Mouse (Mus musculus): ENCODE measurements at regions not wholly inside any gene's neighbourhood (a gene's known extent, or its start where the extent isn't known, plus 50 kb on each side); places are given as distances from the start of the nearest gene placed in this dataset.

GRCm38 (mm10) chr2:45783634-45784412 lies 666.6 kb upstream of the Zeb2 start:
- no peak for DNase-seq

DNA sequence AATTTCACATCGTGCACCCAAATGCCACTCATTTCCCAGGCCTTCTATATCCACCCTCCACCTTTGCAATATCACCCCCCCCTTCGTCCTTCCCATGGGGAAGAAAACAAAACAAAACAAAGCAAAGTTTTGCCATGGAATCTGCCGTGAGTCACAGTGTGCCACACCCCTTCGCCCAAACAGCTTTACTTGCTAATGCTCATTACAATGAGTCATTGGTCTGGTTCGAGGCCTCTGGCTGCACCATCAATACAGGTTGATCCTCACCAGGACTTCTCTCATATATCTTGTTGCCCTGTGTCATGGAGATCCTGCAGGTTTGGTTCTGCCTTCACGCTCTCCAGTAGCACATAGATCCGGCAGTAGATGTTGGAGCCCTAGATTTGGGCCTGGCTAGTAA lies 660.3 kb upstream of the Zeb2 start:
- no peak for DNase-seq
- intact Hi-C loops (cut with DNase I), result no loop called here

More at GRCm38 (mm10) chr2:45783634-45784412, 666.6 kb upstream of the Zeb2 start:
- intact Hi-C loops (cut with DNase I), result no loop called here

DNA sequence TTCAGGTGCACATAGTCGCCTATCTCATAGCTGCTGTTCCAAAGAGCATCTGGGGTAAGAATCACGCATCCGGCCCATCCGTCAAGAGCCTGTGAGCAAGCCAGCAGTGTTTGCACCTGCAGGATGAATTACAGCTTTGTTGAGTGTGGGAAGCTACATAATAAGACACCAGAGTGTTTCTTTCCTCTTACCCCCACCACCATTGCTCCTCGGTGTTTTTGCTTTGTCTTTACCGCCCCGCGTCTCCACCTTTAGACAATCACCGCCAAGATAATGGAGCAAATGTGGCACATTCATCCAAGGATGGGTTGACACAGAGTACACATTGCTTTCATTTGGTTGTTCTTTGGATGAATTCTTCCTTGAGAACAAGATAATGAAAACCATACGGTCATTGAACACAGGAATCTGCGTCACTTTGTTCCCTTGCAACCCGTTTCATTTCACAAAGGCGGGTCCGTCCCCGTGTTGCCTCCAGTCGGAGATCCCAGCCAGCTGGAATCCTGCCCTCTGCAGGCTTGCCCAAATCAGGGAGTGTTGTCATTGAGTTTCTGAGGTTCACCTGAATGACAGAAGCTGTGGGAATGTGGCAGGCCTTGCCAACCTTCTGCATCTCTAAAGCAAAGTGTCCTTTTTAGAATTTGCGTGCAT lies 659.4 kb upstream of the Zeb2 start:
- peak; percentile 17 to 30 for DNase-seq
- intact Hi-C loops (cut with DNase I), result no loop called here

GRCm38 (mm10) chr2:45775691-45776090 lies 658.5 kb upstream of the Zeb2 start:
- intact Hi-C loops (cut with DNase I), result no loop called here
- no peak for DNase-seq

DNA sequence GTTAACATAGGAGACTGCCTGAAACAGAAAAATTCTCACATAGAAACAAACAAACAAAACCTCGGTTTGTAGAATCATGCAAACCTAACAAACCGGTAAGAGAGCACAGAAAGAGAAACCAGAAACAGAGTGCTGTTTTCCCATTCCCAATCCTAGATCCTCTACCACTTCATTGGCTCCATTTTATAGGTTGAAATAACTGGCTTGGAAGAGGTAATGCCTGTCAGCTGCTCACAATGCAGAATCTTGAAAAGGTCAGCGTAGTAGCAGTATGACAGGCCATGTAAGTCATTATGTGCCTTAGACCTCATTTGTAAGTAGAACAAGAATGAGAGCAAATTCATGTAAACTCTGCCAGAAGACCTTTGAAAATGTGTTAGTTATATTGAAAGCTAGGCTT lies 657.2 kb upstream of the Zeb2 start:
- intact Hi-C loops (cut with DNase I), result no loop called here
- DNase-seq, result no peak

- DNase-seq, result no peak
- intact Hi-C loops (cut with DNase I), result no loop called here
Measured at GRCm38 (mm10) chr2:45757176-45757575, 640.0 kb upstream of the Zeb2 start.

GRCm38 (mm10) chr2:45756395-45756794 lies 639.2 kb upstream of the Zeb2 start:
- intact Hi-C loops (cut with DNase I), result no loop called here
- no peak for DNase-seq

DNA sequence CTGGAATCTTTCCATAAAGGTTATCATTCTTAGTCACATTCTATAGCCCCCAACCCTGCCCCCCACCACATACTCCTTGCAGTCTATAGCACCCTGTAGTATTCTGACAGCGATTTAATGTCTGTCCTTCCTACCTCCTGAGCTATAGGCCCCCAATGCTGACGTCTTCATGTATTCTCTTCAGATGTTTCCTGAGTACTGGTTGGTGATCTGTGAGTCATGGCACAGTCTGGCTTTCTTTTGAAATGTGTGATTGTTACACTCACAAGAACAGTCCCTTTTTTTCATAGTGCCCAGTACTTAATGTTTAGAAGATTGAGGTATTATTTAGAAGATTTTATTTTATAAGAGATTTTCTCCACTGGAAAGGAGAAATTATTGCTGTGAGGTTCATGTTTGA lies 634.6 kb upstream of the Zeb2 start:
- intact Hi-C loops (cut with DNase I), result no loop called here
- no peak for DNase-seq

DNA sequence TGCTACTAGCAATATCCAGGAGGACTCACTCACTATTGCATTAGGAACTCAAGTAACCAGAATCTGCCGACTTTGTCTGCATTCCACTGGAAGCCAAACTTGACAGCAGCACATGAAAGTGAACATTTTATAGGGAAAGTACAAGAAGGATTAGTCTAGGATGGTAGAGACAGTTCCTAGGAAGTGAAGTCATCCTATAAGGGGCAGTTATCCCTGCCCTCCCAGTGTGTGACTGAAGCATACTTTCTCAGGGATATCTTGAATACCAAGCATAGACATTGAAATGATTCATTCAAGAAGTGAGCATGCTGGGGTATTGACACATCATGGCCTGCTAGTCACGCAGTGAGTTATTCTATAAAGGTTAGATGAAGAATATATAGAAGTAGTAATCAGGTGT lies 632.2 kb upstream of the Zeb2 start:
- intact Hi-C loops (cut with DNase I), result no loop called here

DNA sequence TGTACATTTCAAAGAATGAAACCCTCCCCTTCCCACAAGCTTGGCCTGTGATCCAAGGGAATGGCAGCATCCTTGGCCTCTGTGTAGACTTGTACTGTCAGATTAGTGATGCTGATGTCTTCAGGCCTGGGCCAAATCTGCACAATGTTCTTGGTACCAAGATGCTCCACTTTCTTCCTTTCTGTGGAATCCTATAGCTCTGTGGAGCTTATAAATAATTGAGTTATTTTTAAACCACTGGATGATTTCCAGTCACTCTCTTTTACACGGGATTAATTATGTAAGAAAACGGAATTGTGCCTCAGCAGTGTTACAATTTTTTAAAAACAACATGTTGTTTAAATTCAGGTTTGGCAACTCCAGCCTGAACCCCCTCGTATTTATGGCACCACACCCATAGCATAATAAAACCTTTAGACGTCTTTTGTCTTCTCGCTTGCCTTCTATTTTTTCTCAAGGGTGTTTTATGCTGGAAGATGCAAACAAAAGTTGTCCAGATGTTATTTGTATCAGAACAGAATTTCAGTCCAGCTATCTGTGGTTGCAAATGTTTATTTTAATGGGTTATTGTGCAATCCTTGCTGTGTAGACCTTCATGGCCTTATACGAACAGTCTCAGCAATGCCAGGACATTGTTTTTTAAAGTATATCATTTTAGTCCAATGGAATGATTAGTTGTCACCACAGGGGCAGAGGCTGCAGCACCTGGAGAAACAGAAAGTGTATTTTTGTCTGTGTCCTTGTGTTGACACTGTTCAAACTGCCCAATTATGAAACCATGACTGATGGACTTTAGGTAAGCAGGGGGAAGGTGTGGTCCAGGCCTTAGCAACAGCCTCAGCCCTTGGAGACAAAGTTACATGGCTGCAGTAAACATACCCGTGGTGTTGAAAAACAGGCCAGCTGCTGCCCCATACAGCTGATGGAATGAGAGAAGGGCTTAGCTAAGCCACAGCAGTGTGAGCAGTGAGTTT lies 630.4 kb upstream of the Zeb2 start:
- intact Hi-C loops (cut with DNase I), result no loop called here
- DNase-seq, result peak; percentile 4 to 16

More for the DNA sequence above, 632.2 kb upstream of the Zeb2 start:
- no peak for DNase-seq

DNA sequence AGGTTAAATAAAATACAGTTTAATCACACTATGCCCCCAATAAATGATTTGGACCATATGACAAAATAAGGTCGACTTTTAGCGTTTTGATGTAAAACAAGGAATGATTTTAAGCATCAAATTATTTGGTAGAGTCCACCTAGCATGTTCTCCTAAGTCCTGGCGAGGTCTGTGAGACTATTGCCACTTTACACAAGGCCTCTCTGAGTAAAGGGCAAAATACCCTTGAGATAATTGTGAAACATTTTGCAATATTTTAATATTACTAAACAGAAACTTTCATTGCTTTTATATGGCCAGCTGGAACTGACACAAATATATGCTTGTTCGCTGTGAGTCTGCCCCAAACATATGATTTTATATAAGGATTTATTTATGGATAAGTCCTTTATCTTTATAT lies 629.4 kb upstream of the Zeb2 start:
- intact Hi-C loops (cut with DNase I), result no loop called here
- no peak for DNase-seq

GRCm38 (mm10) chr2:45736278-45736677 lies 619.1 kb upstream of the Zeb2 start:
- intact Hi-C loops (cut with DNase I), result no loop called here
- no peak for DNase-seq

DNA sequence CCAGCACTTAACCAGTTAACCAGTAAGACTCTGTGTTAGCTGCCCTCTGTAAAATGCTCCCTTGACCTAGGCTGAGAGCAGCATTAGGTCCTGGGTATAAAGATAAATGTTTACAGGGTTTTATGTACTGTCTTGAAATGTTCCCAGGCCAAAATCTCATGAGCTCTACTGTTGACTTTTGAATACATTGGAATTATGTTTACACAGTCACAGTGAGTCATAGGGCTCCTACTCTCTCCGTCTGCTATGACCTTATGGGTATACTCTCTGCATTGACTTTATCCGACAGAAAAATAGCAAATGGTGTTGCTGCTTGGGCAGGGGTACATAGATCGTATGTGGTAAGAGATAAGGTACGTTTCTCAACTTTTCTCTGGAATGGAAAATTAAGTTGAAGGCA lies 596.8 kb upstream of the Zeb2 start:
- intact Hi-C loops (cut with DNase I), result no loop called here
- no peak for DNase-seq

- peak in 1 of 2 experiments; percentile 21 for DNase-seq
Measured at GRCm38 (mm10) chr2:45707026-45707425, 589.8 kb upstream of the Zeb2 start.

GRCm38 (mm10) chr2:45702511-45702910 lies 585.3 kb upstream of the Zeb2 start:
- intact Hi-C loops (cut with DNase I), result no loop called here

More at GRCm38 (mm10) chr2:45707026-45707425, 589.8 kb upstream of the Zeb2 start:
- intact Hi-C loops (cut with DNase I), result no loop called here

DNA sequence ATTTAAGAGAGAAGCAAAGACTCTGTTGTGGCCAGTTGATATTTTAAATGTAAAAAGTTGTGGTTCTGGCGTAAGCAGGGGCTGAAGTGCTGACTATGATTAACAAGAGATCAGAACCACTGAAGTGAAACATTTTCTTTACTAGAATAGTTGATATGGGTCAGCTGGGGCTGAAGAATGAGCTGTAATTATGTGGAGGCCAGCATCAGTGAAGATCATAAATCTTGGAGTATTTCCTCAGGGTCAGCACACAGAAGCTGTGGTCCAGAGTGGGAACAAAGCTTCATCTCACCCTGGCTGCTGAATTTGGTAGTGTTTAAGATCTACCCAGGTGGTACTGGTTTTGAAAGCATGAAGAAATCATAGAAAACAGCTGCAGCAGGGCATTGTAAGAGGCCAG lies 583.4 kb upstream of the Zeb2 start:
- DNase-seq, result no peak
- intact Hi-C loops (cut with DNase I), result no loop called here

More at GRCm38 (mm10) chr2:45702511-45702910, 585.3 kb upstream of the Zeb2 start:
- no peak for DNase-seq

- no peak for DNase-seq
Measured at GRCm38 (mm10) chr2:45693291-45694020, 576.3 kb upstream of the Zeb2 start.

DNA sequence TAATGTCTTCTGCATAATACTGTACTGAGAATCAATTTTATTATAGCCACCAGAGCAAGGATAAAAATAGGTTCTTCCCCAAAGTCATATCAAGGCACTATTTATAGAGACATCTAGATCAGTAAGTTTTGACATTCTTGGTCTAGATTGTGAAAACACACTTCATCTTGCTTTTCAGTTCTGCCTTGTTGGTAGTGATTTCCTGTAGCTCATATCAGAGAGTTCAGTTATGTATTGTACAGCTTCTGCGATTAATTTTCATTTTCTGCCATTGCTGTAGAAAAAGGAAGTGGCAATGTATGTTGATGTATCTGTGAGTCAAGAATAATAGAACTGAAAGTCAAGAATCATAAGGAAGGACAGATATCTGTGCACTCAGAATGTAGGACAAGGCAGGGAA lies 575.6 kb upstream of the Zeb2 start:
- DNase-seq, result no peak
- intact Hi-C loops (cut with DNase I), result no loop called here

More at GRCm38 (mm10) chr2:45693291-45694020, 576.3 kb upstream of the Zeb2 start:
- intact Hi-C loops (cut with DNase I), result no loop called here

- no peak for DNase-seq
- intact Hi-C loops (cut with DNase I), result no loop called here
Measured at GRCm38 (mm10) chr2:45688996-45689395, 571.8 kb upstream of the Zeb2 start.

DNA sequence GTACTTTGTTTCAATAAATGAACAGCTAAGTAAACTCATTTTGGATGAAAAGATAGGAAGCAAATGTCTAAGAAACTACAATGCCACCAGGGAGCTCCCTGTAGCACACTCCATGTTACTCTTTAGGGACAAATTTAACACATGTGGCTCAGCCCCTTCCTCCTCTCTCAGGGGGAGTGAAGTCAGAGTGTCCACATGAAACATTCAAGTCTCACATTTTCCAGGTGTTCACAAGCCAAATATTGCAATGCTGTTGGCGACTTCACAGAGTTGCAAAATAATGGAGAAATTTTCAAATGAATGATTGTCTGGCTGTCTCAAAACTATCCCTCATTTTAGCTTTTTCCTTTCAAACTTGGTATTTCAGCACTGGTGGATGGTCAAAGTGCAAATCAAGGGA lies 564.1 kb upstream of the Zeb2 start:
- no peak for DNase-seq
- intact Hi-C loops (cut with DNase I), result no loop called here

All from heart, postnatal 14 days (tissue).